Mouse (Mus musculus) cerebellum, adult 9-10 months (tissue): ENCODE measurements at regions not wholly inside any gene's neighbourhood (a gene's known extent, or its start where the extent isn't known, plus 50 kb on each side); places are given as distances from the start of the nearest gene placed in this dataset.
"Not testable (repeated sequence)": the region's sequence is repeated elsewhere in the genome, so short reads cannot be mapped to it uniquely, and the experiment has no call there.

Experiments
- DNase-seq: peaks from one replicate; pipeline ENCODE4 v3.0.0; 2022

GRCm38 (mm10) chr4:93567487-93568259 is 232.4 kb upstream of the Tusc1 start:
- no peak for DNase-seq

GRCm38 (mm10) chr4:93555787-93556760 is 220.8 kb upstream of the Tusc1 start:
- no peak for DNase-seq

GRCm38 (mm10) chr4:93555181-93555580 is 219.9 kb upstream of the Tusc1 start:
- not testable (repeated sequence) for DNase-seq

- DNase-seq, result no peak
Measured at GRCm38 (mm10) chr4:93552489-93553160, 217.3 kb upstream of the Tusc1 start.

GRCm38 (mm10) chr4:93551086-93551485 is 215.8 kb upstream of the Tusc1 start:
- peak; percentile 57 for DNase-seq

GRCm38 (mm10) chr4:93540588-93540987 is 205.3 kb upstream of the Tusc1 start:
- no peak for DNase-seq

GRCm38 (mm10) chr4:93527382-93527781 is 192.1 kb upstream of the Tusc1 start:
- DNase-seq, result no peak

GRCm38 (mm10) chr4:93520454-93521100 is 185.3 kb upstream of the Tusc1 start:
- DNase-seq, result no peak

- DNase-seq, result no peak
Measured at GRCm38 (mm10) chr4:93518925-93519324, 183.6 kb upstream of the Tusc1 start.

- no peak for DNase-seq
Measured at GRCm38 (mm10) chr4:93510771-93511170, 175.5 kb upstream of the Tusc1 start.

GRCm38 (mm10) chr4:93496871-93497270 is 161.6 kb upstream of the Tusc1 start:
- DNase-seq, result no peak

- no peak for DNase-seq
Measured at GRCm38 (mm10) chr4:93494319-93494718, 159.0 kb upstream of the Tusc1 start.

GRCm38 (mm10) chr4:93493905-93494304 is 158.6 kb upstream of the Tusc1 start:
- no peak for DNase-seq

GRCm38 (mm10) chr4:93493326-93493725 is 158.0 kb upstream of the Tusc1 start:
- DNase-seq, result no peak

- DNase-seq, result no peak
Measured at GRCm38 (mm10) chr4:93488570-93488969, 153.3 kb upstream of the Tusc1 start.

GRCm38 (mm10) chr4:93486455-93486854 is 151.1 kb upstream of the Tusc1 start:
- DNase-seq, result no peak

- DNase-seq, result no peak
Measured at GRCm38 (mm10) chr4:93481247-93481646, 145.9 kb upstream of the Tusc1 start.

GRCm38 (mm10) chr4:93477189-93477767 is 142.0 kb upstream of the Tusc1 start:
- no peak for DNase-seq

- no peak for DNase-seq
Measured at GRCm38 (mm10) chr4:93467998-93468397, 132.7 kb upstream of the Tusc1 start.

GRCm38 (mm10) chr4:93467424-93467823 is 132.1 kb upstream of the Tusc1 start:
- DNase-seq, result no peak

GRCm38 (mm10) chr4:93451357-93451756 is 116.0 kb upstream of the Tusc1 start:
- no peak for DNase-seq

GRCm38 (mm10) chr4:93450831-93451230 is 115.5 kb upstream of the Tusc1 start:
- DNase-seq, result no peak
